Mouse (Mus musculus) heart, adult 11 months (tissue): ENCODE results near the gene Abcg1.

Experiments
- DNase-seq: peaks from one replicate; pipeline ENCODE4 v3.0.0; 2022

Gene Abcg1

DNA sequence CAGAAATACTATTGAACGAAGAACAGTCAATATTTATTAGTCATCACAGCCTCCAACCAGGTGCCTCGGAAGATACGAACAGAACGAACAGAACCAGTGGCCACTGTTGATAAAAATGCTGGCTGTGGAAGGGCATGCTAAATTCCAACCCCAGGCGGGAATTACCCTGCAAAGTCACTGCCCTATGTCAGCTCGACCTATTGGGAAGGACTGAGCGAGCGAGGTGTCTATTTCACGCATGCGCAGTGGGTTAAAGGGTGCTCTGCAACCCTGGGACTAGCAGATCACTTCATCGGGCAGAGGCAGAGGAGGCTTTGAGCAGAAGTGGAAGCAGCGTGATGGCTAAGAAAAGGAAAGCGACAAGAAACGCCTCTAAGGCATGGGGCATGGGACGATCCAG, 76.3 kb downstream of the Abcg1 start:
- no peak for DNase-seq

DNA sequence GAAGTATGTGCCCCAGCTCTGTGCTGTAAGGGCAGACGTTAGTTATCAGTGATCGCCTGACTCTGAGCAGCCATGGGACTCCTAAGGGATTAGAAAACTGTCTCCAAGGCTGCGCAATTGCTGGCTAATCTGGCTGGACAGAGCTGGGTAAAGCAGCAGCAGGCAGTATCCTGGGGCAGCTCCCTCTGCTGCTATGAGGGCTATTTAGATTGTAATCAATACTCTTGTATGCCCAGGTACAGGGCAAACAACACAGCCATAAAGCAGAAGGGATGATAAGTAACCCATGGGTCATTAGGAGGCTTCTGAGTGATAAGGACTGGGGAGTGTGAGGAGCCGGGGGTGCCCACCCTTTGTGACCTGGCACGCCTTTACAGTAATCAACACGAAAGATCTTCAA, 77.4 kb downstream of the Abcg1 start:
- no peak for DNase-seq

- DNase-seq = no peak
Observed at GRCm38 (mm10) chr17:31136291-31136690, 78.8 kb downstream of the Abcg1 start.

GRCm38 (mm10) chr17:31136821-31137220, 79.3 kb downstream of the Abcg1 start:
- no peak for DNase-seq

GRCm38 (mm10) chr17:31138398-31138797, 80.9 kb downstream of the Abcg1 start:
- no peak for DNase-seq

DNA sequence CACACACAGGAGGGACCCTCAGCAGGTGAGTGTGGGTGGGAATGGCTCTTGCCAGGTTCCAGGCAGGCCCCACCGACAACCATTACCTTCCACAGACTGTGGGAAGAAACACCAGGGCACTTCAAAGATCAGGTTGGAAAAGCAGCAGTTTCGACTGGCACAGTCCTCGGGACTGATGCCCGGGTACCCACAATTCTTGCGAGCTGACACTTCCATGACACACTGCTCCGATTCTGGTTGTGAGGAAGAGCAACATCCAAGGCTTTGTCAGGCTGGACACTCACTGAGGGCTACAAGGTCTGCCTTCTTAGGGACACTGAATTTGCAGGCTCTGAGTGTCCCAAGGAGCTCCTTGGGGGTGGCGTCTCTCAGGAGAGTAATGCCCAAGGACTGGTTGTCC, 84.6 kb downstream of the Abcg1 start:
- no peak for DNase-seq

- no peak for DNase-seq
Observed at GRCm38 (mm10) chr17:31144040-31145037, 86.9 kb downstream of the Abcg1 start, which contains the start of gene Tff2. Gene Tff2 (minus strand): TSS chr17:31144282.

DNA sequence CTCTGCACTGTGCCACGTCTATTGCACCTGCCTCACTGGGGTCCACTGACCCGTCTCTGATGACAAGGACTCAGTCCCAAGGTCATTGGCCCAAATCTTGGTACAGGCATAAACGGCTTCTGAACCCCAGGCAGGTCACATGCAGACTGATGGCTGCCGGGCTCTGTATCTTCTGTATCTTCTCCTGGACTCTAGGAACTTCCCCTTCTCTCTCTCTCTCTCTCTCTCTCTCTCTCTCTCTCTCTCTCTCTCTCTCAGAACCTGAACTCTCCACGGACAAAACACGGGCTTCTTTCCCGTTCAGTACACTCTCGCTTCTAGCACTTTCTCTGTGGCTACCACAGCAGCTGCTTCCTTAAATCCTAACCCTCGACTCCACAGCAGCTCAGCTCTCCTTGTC, 88.5 kb downstream of the Abcg1 start:
- DNase-seq = no peak

GRCm38 (mm10) chr17:31152512-31152911, 95.0 kb downstream of the Abcg1 start:
- no peak for DNase-seq

GRCm38 (mm10) chr17:31152966-31153499, 95.6 kb downstream of the Abcg1 start:
- DNase-seq = no peak

- DNase-seq = no peak
Observed at GRCm38 (mm10) chr17:31153785-31154184, 96.3 kb downstream of the Abcg1 start.

GRCm38 (mm10) chr17:31157921-31158320, 100.4 kb downstream of the Abcg1 start:
- DNase-seq = no peak

- no peak for DNase-seq
Observed at GRCm38 (mm10) chr17:31160291-31160690, 102.8 kb downstream of the Abcg1 start.

- no peak for DNase-seq
Observed at GRCm38 (mm10) chr17:31162607-31163006, 105.1 kb downstream of the Abcg1 start.

DNA sequence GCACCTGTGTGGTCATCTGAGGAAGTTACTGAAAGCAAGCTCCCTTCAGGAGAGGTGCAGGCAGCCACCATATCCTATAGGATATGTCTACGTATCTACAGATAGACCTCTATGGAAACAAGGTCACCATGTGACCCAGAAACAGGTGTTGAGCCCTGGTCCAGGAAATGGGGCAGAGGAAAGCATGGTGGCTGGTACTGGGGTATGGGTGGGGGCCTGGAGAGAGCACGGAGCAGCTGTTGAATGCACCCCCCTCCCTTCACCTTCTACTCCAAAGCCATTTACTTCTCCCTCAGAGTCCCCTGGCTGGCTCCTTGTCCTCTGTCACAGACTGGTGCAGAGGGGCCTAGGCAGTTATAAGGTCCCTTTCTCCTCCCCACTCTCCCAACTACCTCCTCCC, 106.3 kb downstream of the Abcg1 start:
- no peak for DNase-seq

DNA sequence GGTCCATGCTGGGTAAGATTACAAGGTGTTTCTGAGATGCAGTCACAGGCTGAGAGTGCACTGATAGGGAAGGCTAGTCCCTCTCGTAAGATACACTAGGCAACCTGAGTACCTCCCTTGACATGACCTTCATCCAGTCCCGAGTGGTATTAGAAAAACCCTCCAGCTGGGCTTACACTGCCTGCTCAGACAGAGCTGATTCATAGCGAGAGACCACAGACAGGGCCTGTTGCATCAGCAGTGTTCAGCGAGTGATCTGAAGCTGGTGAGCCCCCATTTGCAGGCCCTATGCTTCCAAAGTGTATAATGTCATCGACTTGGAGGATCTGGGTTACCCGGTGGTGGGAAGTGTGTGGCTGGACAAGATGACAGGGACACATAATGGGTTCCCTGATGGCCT, 107.7 kb downstream of the Abcg1 start, which contains the start of gene Tff1:
Gene Tff1, minus strand, starts transcription at position 151 of the 400 bp plus-strand sequence.
- DNase-seq = no peak
